Mouse (Mus musculus) MEL (cell line): Measurements from ENCODE around the gene Ppp1r14b. TPM values are rescaled to one million over a fixed set of nuclear protein-coding genes. Genes with fewer than 3 reads are reported as not detected.

Source experiments
- DNase-seq: peaks from one replicate; pipeline ENCODE4 v3.0.0; 2011; ENCODE audit warnings: low read depth, low spot score
- H3K27ac ChIP-seq: 2 replicates; pipeline ENCODE4 v1.5.1; 2012; ENCODE audit warnings: low read depth, mild to moderate bottlenecking, control low read depth, low read length, moderate library complexity; ENCODE audit not compliant: control insufficient read depth
- H3K27me3 ChIP-seq, 2 experiments: fragments of 150-350 bp in 1 of 2; sonication (generic) in 1 of 2; 2 replicates each; pipeline ENCODE4 v1.6.1; 2012; ENCODE audit warnings: low read length in 2 of 2, mild to moderate bottlenecking in 2 of 2, improper control_type of control experiment in 1 of 2, moderate library complexity in 1 of 2; ENCODE audit not compliant: insufficient read depth in 2 of 2, control insufficient read depth in 1 of 2
- H3K36me3 ChIP-seq, 2 experiments: 2 replicates each; pipeline ENCODE4 v1.6.1; 2012 to 2014; ENCODE audit warnings: low read length in 2 of 2, improper control_type of control experiment in 1 of 2, inconsistent platforms in 1 of 2, mild to moderate bottlenecking in 1 of 2; ENCODE audit not compliant: insufficient read depth in 2 of 2, control insufficient read depth in 1 of 2
- H3K4me1 ChIP-seq, 2 experiments: fragments of 150-350 bp in 1 of 2; sonication (generic) in 1 of 2; 2 replicates each; pipeline ENCODE4 v1.6.1; 2012; ENCODE audit warnings: low read length in 2 of 2, improper control_type of control experiment in 1 of 2, mild to moderate bottlenecking in 1 of 2; ENCODE audit not compliant: insufficient read depth in 2 of 2, control insufficient read depth in 1 of 2
- H3K4me3 ChIP-seq, 2 experiments: fragments of 150-350 bp in 1 of 2; sonication (generic) in 1 of 2; 2 replicates each; pipeline ENCODE4 v1.5.1; 2012; ENCODE audit warnings: low read depth in 2 of 2, low read length in 2 of 2, mild to moderate bottlenecking in 2 of 2, moderate library complexity in 2 of 2, control low read depth in 1 of 2, improper control_type of control experiment in 1 of 2; ENCODE audit not compliant: control insufficient read depth in 1 of 2, insufficient read depth in 1 of 2
- H3K79me2 ChIP-seq: 2 replicates; pipeline ENCODE4 v1.6.1; 2012; ENCODE audit warnings: mild to moderate bottlenecking, low read length, moderate library complexity; ENCODE audit not compliant: control insufficient read depth, poor library complexity, insufficient read depth
- H3K9ac ChIP-seq: 2 replicates; pipeline ENCODE4 v1.6.1; 2012; ENCODE audit warnings: low read depth, mild to moderate bottlenecking, control low read depth, low read length, moderate library complexity; ENCODE audit not compliant: control insufficient read depth, poor library complexity, severe bottlenecking
- H3K9me3 ChIP-seq: fragments of 150-350 bp; sonication (generic); replicated peaks from 2 replicates; pipeline ENCODE4 v1.6.1; 2012; ENCODE audit warnings: mild to moderate bottlenecking, low read length, improper control_type of control experiment, moderate library complexity; ENCODE audit not compliant: insufficient read depth
- CHD1 ChIP-seq: IDR thresholded peaks from 2 replicates; pipeline ENCODE4 v1.6.1; 2012; ENCODE audit warnings: low read depth, mild to moderate bottlenecking, inconsistent platforms, low read length, improper control_type of control experiment
- CHD2 ChIP-seq: IDR thresholded peaks from 2 replicates; pipeline ENCODE4 v1.6.1; 2011; ENCODE audit warnings: low read length, improper control_type of control experiment
- CTCF ChIP-seq, 3 experiments: IDR thresholded peaks in 2 of 3; conservative IDR thresholded peaks in 1 of 3; 2 replicates each; pipeline ENCODE4 v1.5.1; 2011 to 2012; ENCODE audit warnings: low read length in 3 of 3, low read depth in 2 of 3, mild to moderate bottlenecking in 2 of 3, improper control_type of control experiment in 1 of 3, inconsistent platforms in 1 of 3, mixed read lengths in 1 of 3, moderate library complexity in 1 of 3; ENCODE audit not compliant: control insufficient read depth in 1 of 3, insufficient read depth in 1 of 3, poor library complexity in 1 of 3, severe bottlenecking in 1 of 3
- E2F4 ChIP-seq: IDR thresholded peaks from 2 replicates; pipeline ENCODE4 v1.6.1; 2011; ENCODE audit warnings: low read depth, low read length, improper control_type of control experiment, borderline replicate concordance
- ELF1 ChIP-seq: IDR thresholded peaks from 2 replicates; pipeline ENCODE4 v1.6.1; 2014; ENCODE audit warnings: low read depth, mild to moderate bottlenecking, inconsistent platforms, low read length, improper control_type of control experiment, moderate library complexity
- EP300 ChIP-seq, 2 experiments: IDR thresholded peaks; 2 replicates each; pipeline ENCODE4 v1.6.1; 2011; ENCODE audit warnings: improper control_type of control experiment in 2 of 2, low read length in 2 of 2, low read depth in 1 of 2, mild to moderate bottlenecking in 1 of 2
- ETS1 ChIP-seq: IDR thresholded peaks from 2 replicates; pipeline ENCODE4 v1.6.1; 2012; ENCODE audit warnings: low read depth, mild to moderate bottlenecking, inconsistent platforms, low read length, improper control_type of control experiment, moderate library complexity
- GABPA ChIP-seq: IDR thresholded peaks from 2 replicates; pipeline ENCODE4 v1.6.1; 2012; ENCODE audit warnings: low read depth, mild to moderate bottlenecking, inconsistent platforms, low read length, improper control_type of control experiment, moderate library complexity
- GATA1 ChIP-seq: IDR thresholded peaks from 2 replicates; pipeline ENCODE4 v1.6.1; 2011; ENCODE audit warnings: low read depth, low read length, improper control_type of control experiment
- HCFC1 ChIP-seq: IDR thresholded peaks from 2 replicates; pipeline ENCODE4 v1.6.1; 2012; ENCODE audit warnings: low read depth, mild to moderate bottlenecking, inconsistent platforms, low read length, improper control_type of control experiment, moderate library complexity
- JUND ChIP-seq: IDR thresholded peaks from 2 replicates; pipeline ENCODE4 v1.6.1; 2011; ENCODE audit warnings: low read depth, mild to moderate bottlenecking, improper control_type of control experiment, low read length
- KAT2A ChIP-seq: conservative IDR thresholded peaks from 2 replicates; pipeline ENCODE4 v1.6.1; 2012; ENCODE audit warnings: low read depth, low read length, improper control_type of control experiment, inconsistent platforms
- MAFK ChIP-seq: IDR thresholded peaks from 2 replicates; pipeline ENCODE4 v1.6.1; 2011; ENCODE audit warnings: low read depth, mild to moderate bottlenecking, low read length, improper control_type of control experiment, borderline replicate concordance
- MAX ChIP-seq: IDR thresholded peaks from 2 replicates; pipeline ENCODE4 v1.6.1; 2011; ENCODE audit warnings: low read length, improper control_type of control experiment
- MAZ ChIP-seq: IDR thresholded peaks from 2 replicates; pipeline ENCODE4 v1.6.1; 2012; ENCODE audit warnings: low read depth, mild to moderate bottlenecking, inconsistent platforms, low read length, improper control_type of control experiment
- MEF2A ChIP-seq: IDR thresholded peaks from 2 replicates; pipeline ENCODE4 v1.6.1; 2014; ENCODE audit warnings: low read depth, mild to moderate bottlenecking, inconsistent platforms, low read length, improper control_type of control experiment; ENCODE audit not compliant: poor library complexity, insufficient replicate concordance, severe bottlenecking; ENCODE audit errors: extremely low read depth
- MYB ChIP-seq: IDR thresholded peaks from 2 replicates; pipeline ENCODE4 v1.6.1; 2011; ENCODE audit warnings: mild to moderate bottlenecking, low read depth, low read length, improper control_type of control experiment
- MYC ChIP-seq: IDR thresholded peaks from 2 replicates; pipeline ENCODE4 v1.6.1; 2011; ENCODE audit warnings: low read depth, mild to moderate bottlenecking, low read length, improper control_type of control experiment, moderate library complexity
- NELFE ChIP-seq: IDR thresholded peaks from 2 replicates; pipeline ENCODE4 v1.6.1; 2011; ENCODE audit warnings: low read depth, low read length, improper control_type of control experiment
- POLR2A ChIP-seq, 2 experiments: IDR thresholded peaks; 2 replicates each; pipeline ENCODE4 v1.6.1; 2011 to 2012; ENCODE audit warnings: low read length in 2 of 2, mild to moderate bottlenecking in 2 of 2, control low read depth in 1 of 2, improper control_type of control experiment in 1 of 2, low read depth in 1 of 2, moderate library complexity in 1 of 2; ENCODE audit not compliant: control insufficient read depth in 1 of 2, insufficient read depth in 1 of 2, poor library complexity in 1 of 2
- POLR2AphosphoS2 ChIP-seq: IDR thresholded peaks from 2 replicates; pipeline ENCODE4 v1.6.1; 2011; ENCODE audit warnings: low read length, improper control_type of control experiment
- POLR2AphosphoS5 ChIP-seq: IDR thresholded peaks from 2 replicates; pipeline ENCODE4 v1.6.1; 2012; ENCODE audit warnings: low read depth, borderline replicate concordance, mild to moderate bottlenecking, inconsistent platforms, low read length, moderate library complexity, mixed read lengths
- RAD21 ChIP-seq: IDR thresholded peaks from 2 replicates; pipeline ENCODE4 v1.6.1; 2011; ENCODE audit warnings: mild to moderate bottlenecking, low read depth, low read length, improper control_type of control experiment
- RCOR1 ChIP-seq: IDR thresholded peaks from 2 replicates; pipeline ENCODE4 v1.6.1; 2012; ENCODE audit warnings: low read depth, mild to moderate bottlenecking, inconsistent platforms, low read length, improper control_type of control experiment
- SIN3A ChIP-seq: IDR thresholded peaks from 2 replicates; pipeline ENCODE4 v1.6.1; 2012; ENCODE audit warnings: low read length, improper control_type of control experiment, inconsistent platforms
- SMC3 ChIP-seq: IDR thresholded peaks from 2 replicates; pipeline ENCODE4 v1.6.1; 2011; ENCODE audit warnings: low read depth, low read length, improper control_type of control experiment
- TAL1 ChIP-seq: IDR thresholded peaks from 2 replicates; pipeline ENCODE4 v1.6.1; 2012; ENCODE audit warnings: mild to moderate bottlenecking, inconsistent platforms, low read length, moderate library complexity, mixed read lengths
- TBP ChIP-seq: IDR thresholded peaks from 2 replicates; pipeline ENCODE4 v1.8.0; 2011; ENCODE audit warnings: low read depth, low read length, improper control_type of control experiment
- TCF12 ChIP-seq: IDR thresholded peaks from 2 replicates; pipeline ENCODE4 v1.6.1; 2014; ENCODE audit warnings: low read depth, mild to moderate bottlenecking, inconsistent platforms, low read length, improper control_type of control experiment, moderate library complexity
- UBTF ChIP-seq: IDR thresholded peaks from 2 replicates; pipeline ENCODE4 v1.6.1; 2012; ENCODE audit warnings: low read depth, mild to moderate bottlenecking, inconsistent platforms, low read length, improper control_type of control experiment, moderate library complexity, borderline replicate concordance; ENCODE audit not compliant: insufficient read depth
- USF1 ChIP-seq: IDR thresholded peaks from 2 replicates; pipeline ENCODE4 v1.6.1; 2014; ENCODE audit warnings: low read depth, mild to moderate bottlenecking, inconsistent platforms, low read length, improper control_type of control experiment, moderate library complexity
- USF2 ChIP-seq, 2 experiments: IDR thresholded peaks; 2 replicates each; pipeline ENCODE4 v1.6.1; 2011 to 2012; ENCODE audit warnings: improper control_type of control experiment in 2 of 2, low read length in 2 of 2, borderline replicate concordance in 1 of 2, inconsistent platforms in 1 of 2, low read depth in 1 of 2, mild to moderate bottlenecking in 1 of 2; ENCODE audit not compliant: insufficient read depth in 1 of 2
- ZC3H11A ChIP-seq: IDR thresholded peaks from 2 replicates; pipeline ENCODE4 v1.6.1; 2012; ENCODE audit warnings: low read depth, mild to moderate bottlenecking, inconsistent platforms, low read length, improper control_type of control experiment
- ZKSCAN1 ChIP-seq: IDR thresholded peaks from 2 replicates; pipeline ENCODE4 v1.6.1; 2012; ENCODE audit warnings: low read depth, mild to moderate bottlenecking, inconsistent platforms, low read length, improper control_type of control experiment, moderate library complexity
- ZMIZ1 ChIP-seq: IDR thresholded peaks from 2 replicates; pipeline ENCODE4 v1.6.1; 2012; ENCODE audit warnings: low read depth, mild to moderate bottlenecking, inconsistent platforms, low read length, improper control_type of control experiment, moderate library complexity
- ZNF384 ChIP-seq: IDR thresholded peaks from 2 replicates; pipeline ENCODE4 v1.6.1; 2012; ENCODE audit warnings: low read depth, mild to moderate bottlenecking, inconsistent platforms, low read length, improper control_type of control experiment
- polyA plus RNA-seq, 2 experiments: library from polyadenylated mRNA; stranded (reverse) in 1 of 2; unstranded in 1 of 2; fragments of >175 nt in 1 of 2; fragments of >200 nt in 1 of 2; gene quantifications; 2 replicates each; pipeline versions ENCODE4 v1.2.1 to v1.2.4; 2012; ENCODE audit warnings: low replicate concordance in 2 of 2, low read depth in 1 of 2; ENCODE audit not compliant: insufficient read length in 2 of 2, insufficient read depth in 1 of 2, missing spikeins in 1 of 2
- total RNA-seq: library from RNA; depleted of rRNA; stranded (reverse); fragments of 300-350 nt; gene quantifications from 2 replicates; pipeline ENCODE4 v1.2.3, GENCODE M21; 2012

Gene Ppp1r14b
- total and polyA plus RNA-seq, 3 experiments, result 349 to 467 TPM; not detected in 1

DNA sequence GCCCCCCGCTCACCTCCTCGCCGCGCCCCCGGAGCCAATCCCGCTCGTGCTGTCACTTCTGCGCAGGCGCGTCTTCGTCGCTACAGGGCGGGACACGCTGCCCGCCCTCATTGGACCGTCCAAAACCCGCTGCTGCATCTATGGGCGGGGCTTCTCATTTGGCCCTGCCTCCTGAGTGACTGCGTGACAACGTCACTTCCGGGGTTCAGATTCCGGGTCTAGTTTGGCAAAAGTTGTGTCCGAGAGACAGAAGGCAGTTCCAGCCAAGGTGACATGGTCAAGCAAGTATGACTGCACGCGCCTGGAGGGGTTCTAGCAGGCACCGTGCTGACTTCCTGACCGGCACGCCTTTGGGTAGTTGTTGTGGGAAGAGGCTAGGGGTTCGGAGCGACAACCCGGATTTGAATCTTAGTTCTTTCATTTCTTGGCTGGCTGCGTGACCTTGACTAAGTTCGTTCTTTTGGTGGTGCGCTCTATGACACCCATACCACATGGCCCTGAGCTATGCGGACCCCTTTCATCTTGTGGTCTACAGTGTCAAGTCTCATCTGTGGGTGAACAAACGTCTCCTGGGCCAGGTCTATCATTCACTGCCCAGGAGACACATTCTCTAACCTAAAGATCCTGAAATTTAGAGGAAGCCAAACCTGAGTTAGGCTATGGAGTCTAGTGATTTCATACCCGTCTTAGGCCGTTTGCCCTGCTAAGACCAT lies 5.8 kb downstream of the Ppp1r14b start, which contains the start of gene Fkbp2:
Gene Fkbp2 (minus strand): TSS at position 121 of the 713 bp plus-strand sequence.
- Histone ChIP-seq H3K27me3 (no peaks in the 10 kb centered on the region), H3K4me3 (peak within 1 kb of the TSS; percentile 60 to 77), H3K36me3 (peaks cover 0 to 23% of the 10 kb centered on the region in 2 experiments; a peak in 2 of 4 replicates), H3K9me3 (no peaks in the 10 kb centered on the region), H3K27ac (peak within 1 kb of the TSS; percentile 74), H3K9ac (peak within 1 kb of the TSS; percentile 75), H3K79me2 (peaks cover 35% of the 10 kb centered on the region), H3K4me1 (peaks cover 0 to 19% of the 10 kb centered on the region in 2 experiments; a peak in 2 of 4 replicates)
- DNase-seq, result peak; percentile 98
- TF ChIP-seq ZC3H11A (no peak), TCF12 (peak; percentile 52; the same call in 1 of the 2 replicates), UBTF (no peak), NELFE (peak; percentile 99), ZKSCAN1 (no peak), EP300 (IDR thresholded peaks at IDR 0.05; ENCODE audit: low read depth in 1 of 2, low read length in 2 of 2) (0 out of 4 replicates have a peak, but pooled peaks of 1 of the 2 experiments have one; percentile 16), MYC (peak; percentile 72), RAD21 (no peak), RCOR1 (no peak), ELF1 (peak; percentile 91), E2F4 (peak; percentile 61; the same call in 1 of the 2 replicates), SMC3 (no peak), TBP (peak; percentile 94), MAX (peak; percentile 65; the same call in 1 of the 2 replicates), CTCF (IDR thresholded peaks at IDR 0.05 in 2 of 3, conservative IDR thresholded peaks at IDR 0.05 in 1 of 3; ENCODE audit: control insufficient read depth in 1 of 3, insufficient read depth in 1 of 3, low read depth in 2 of 3, low read length in 3 of 3, poor library complexity in 1 of 3, severe bottlenecking in 1 of 3) (no peak), HCFC1 (peak; percentile 83), MEF2A (no peak), GATA1 (no peak), MAZ (peak; percentile 79; the same call in 1 of the 2 replicates), ZNF384 (no peak), CHD2 (peak; percentile 30; the same call in 1 of the 2 replicates), POLR2AphosphoS5 (peak; percentile 46; the same call in 1 of the 2 replicates), POLR2AphosphoS2 (peak; percentile 97), MYB (no peak), KAT2A (peak; percentile 43; the same call in 1 of the 2 replicates), GABPA (no peak), ETS1 (peak; percentile 49; the same call in 1 of the 2 replicates), JUND (no peak), SIN3A (peak; percentile 92), ZMIZ1 (peak; percentile 96), MAFK (no peak), TAL1 (no peak), POLR2A (IDR thresholded peaks at IDR 0.05; ENCODE audit: control insufficient read depth in 1 of 2, insufficient read depth in 1 of 2, low read depth in 1 of 2, low read length in 2 of 2, poor library complexity in 1 of 2) (peak; percentile 90 to 97), CHD1 (no peak), USF1 (no peak; the same call in 1 of the 2 replicates), USF2 (IDR thresholded peaks at IDR 0.05; ENCODE audit: borderline replicate concordance in 1 of 2, insufficient read depth in 1 of 2, low read depth in 1 of 2, low read length in 2 of 2) (no peak)
